Mouse (Mus musculus) heart, postnatal 0 days (tissue): ENCODE data around the gene Camta1. TPM values are rescaled to one million over a fixed set of nuclear protein-coding genes. Genes with fewer than 3 reads are reported as not detected.

Experiments used
- ATAC-seq: fragments of 200-750 bp; cut with Nextera tagmentation; 2 replicates; pipeline ENCODE4 v1.8.0; 2017; ENCODE audit warnings: low read depth, moderate number of reproducible peaks, moderate library complexity; ENCODE audit not compliant: insufficient read depth
- DNase-seq: peaks from one replicate; pipeline ENCODE4 v3.0.0-alpha.2; 2016; ENCODE audit warnings: low spot score
- H3K27ac ChIP-seq: fragments of 300-500 bp; sonication (generic); 2 replicates; pipeline ENCODE4 v1.5.1; 2014; ENCODE audit warnings: low read depth, mild to moderate bottlenecking
- H3K27me3 ChIP-seq: fragments of 300-500 bp; sonication (generic); 2 replicates; pipeline ENCODE4 v1.6.1; 2014; ENCODE audit warnings: low read length, mixed read lengths; ENCODE audit not compliant: control insufficient read depth, insufficient read depth
- H3K36me3 ChIP-seq: fragments of 300-500 bp; sonication (generic); replicated peaks from 2 replicates; pipeline ENCODE4 v1.6.1; 2014; ENCODE audit warnings: low read length, mixed read lengths; ENCODE audit not compliant: control insufficient read depth, insufficient read depth
- H3K4me1 ChIP-seq: fragments of 300-500 bp; sonication (generic); 2 replicates; pipeline ENCODE4 v1.6.1; 2014; ENCODE audit warnings: antibody characterized with exemption; ENCODE audit not compliant: control insufficient read depth, insufficient read depth
- H3K4me2 ChIP-seq: fragments of 300-500 bp; sonication (generic); 2 replicates; pipeline ENCODE4 v1.6.1; 2014; ENCODE audit warnings: low read depth, mild to moderate bottlenecking, low read length, moderate library complexity
- H3K4me3 ChIP-seq: fragments of 300-500 bp; sonication (generic); 2 replicates; pipeline ENCODE4 v1.5.1; 2014; ENCODE audit warnings: low read depth, low read length
- H3K9ac ChIP-seq: fragments of 300-500 bp; sonication (generic); replicated peaks from 2 replicates; pipeline ENCODE4 v1.6.1; 2014; ENCODE audit warnings: low read depth, low read length, mixed read lengths
- H3K9me3 ChIP-seq: fragments of 300-500 bp; sonication (generic); replicated peaks from 2 replicates; pipeline ENCODE4 v1.6.1; 2016; ENCODE audit warnings: low read length; ENCODE audit not compliant: control insufficient read depth
- CTCF ChIP-seq: IDR thresholded peaks from 2 replicates; pipeline ENCODE4 v1.5.1; 2016; ENCODE audit warnings: antibody characterized with exemption, control low read depth, low read depth
- EP300 ChIP-seq: IDR thresholded peaks from 2 replicates; pipeline ENCODE4 v1.6.1; 2016; ENCODE audit warnings: antibody characterized with exemption, low read depth
- WGBS: fragments of 180-500 bp; shearing (Covaris S2); extraction: QIAGEN DNeasy Blood & Tissue Kit; methylation state at CpG from one replicate; pipeline ENCODE4 v1.1.7; 2014; 5-methylcytosine and 5-hydroxymethylcytosine counted together
- polyA plus RNA-seq: library from polyadenylated mRNA; unstranded; fragments of >200 nt; fragmentation: Nextera tagmentation; extraction: Ambion mirVana; gene quantifications from 2 replicates; pipeline ENCODE4 v1.2.1, GENCODE M21; 2015
- total RNA-seq: library from RNA; depleted of rRNA; stranded (reverse); fragments of >200 nt; gene quantifications from 2 replicates; pipeline ENCODE4 v1.2.3, GENCODE M21; 2014; ENCODE audit warnings: low replicate concordance

Camta1 gene
- total and polyA plus RNA-seq, 2 experiments from 2014 or later, result 72.7 to 240 TPM

GRCm38 (mm10) chr4:151044037-151044943, 817.4 kb downstream of the Camta1 start, which contains the start of gene Per3:
Gene Per3 (minus strand): TSS chr4:151044665.
- TF ChIP-seq CTCF (no peak), EP300 (peak; percentile 62)
- Histone ChIP-seq H3K27me3 (no peaks in the 10 kb centered on the region), H3K4me1 (peaks cover 20% of the 10 kb centered on the region), H3K27ac (peak within 1 kb of the TSS; percentile 83), H3K36me3 (peaks cover 22% of the 10 kb centered on the region), H3K9ac (peak within 1 kb of the TSS; percentile 81), H3K4me3 (peak within 1 kb of the TSS; percentile 64), H3K9me3 (no peaks in the 10 kb centered on the region), H3K4me2 (peak within 1 kb of the TSS; percentile 99)
- peak; percentile 97 for ATAC-seq
- under 1% methylated on average over 71 of the region's 79 CpGs for WGBS
- peak; percentile 94 for DNase-seq

- no peak overlapping the region for H3K27ac ChIP-seq
- peaks cover 12% of the 10 kb centered on the region for H3K36me3 ChIP-seq
- H3K4me1 ChIP-seq, result peaks cover 20% of the 10 kb centered on the region
- WGBS, result 42% methylated on average over 5 of the region's 5 CpGs
- peak overlapping the region; percentile 64 for H3K4me3 ChIP-seq
- ATAC-seq, result no peak
- H3K27me3 ChIP-seq, result no peaks in the 10 kb centered on the region
- no peaks in the 10 kb centered on the region for H3K9me3 ChIP-seq
- TF ChIP-seq EP300, result no peak
- no peak for TF ChIP-seq CTCF
- peak overlapping the region; percentile 99 for H3K4me2 ChIP-seq
- no peak for DNase-seq
- peak overlapping the region; percentile 81; the same call in 1 of the 2 replicates for H3K9ac ChIP-seq
These were observed 818.4 kb downstream of the Camta1 start for GRCm38 (mm10) chr4:151043281-151043680.

- 46% methylated on average over 5 of the region's 5 CpGs for WGBS
- DNase-seq (no peak), ATAC-seq (no peak)
- H3K4me2 ChIP-seq, result peak overlapping the region; percentile 5
- no peaks in the 10 kb centered on the region for H3K27me3 ChIP-seq
- H3K9ac ChIP-seq, result no peak overlapping the region; the same call in 1 of the 2 replicates
- H3K4me3 ChIP-seq, result no peak overlapping the region
- no peak overlapping the region for H3K27ac ChIP-seq
- TF ChIP-seq CTCF, result no peak
- no peak for TF ChIP-seq EP300
- H3K36me3 ChIP-seq, result peaks cover 4% of the 10 kb centered on the region
- no peaks in the 10 kb centered on the region for H3K9me3 ChIP-seq
- peaks cover 20% of the 10 kb centered on the region for H3K4me1 ChIP-seq
These were observed 820.2 kb downstream of the Camta1 start for GRCm38 (mm10) chr4:151041506-151041905.

- Histone ChIP-seq H3K36me3 (peaks cover 8% of the 10 kb centered on the region), H3K27ac (no peak overlapping the region), H3K4me2 (no peak overlapping the region), H3K9me3 (no peaks in the 10 kb centered on the region), H3K4me1 (0 out of 2 replicates have a peak, but pooled peaks cover 5% of the 10 kb centered on the region), H3K4me3 (no peak overlapping the region), H3K27me3 (no peaks in the 10 kb centered on the region), H3K9ac (no peak overlapping the region)
- no peak for ATAC-seq
- TF ChIP-seq CTCF, result no peak
- TF ChIP-seq EP300, result no peak
- 86% methylated on average over 11 of the region's 11 CpGs for WGBS
- no peak for DNase-seq
These were observed 823.9 kb downstream of the Camta1 start for GRCm38 (mm10) chr4:151037800-151038199.

GRCm38 (mm10) chr4:151036521-151036920, 825.2 kb downstream of the Camta1 start:
- Histone ChIP-seq H3K4me3 (no peak overlapping the region), H3K27me3 (no peaks in the 10 kb centered on the region), H3K9me3 (no peaks in the 10 kb centered on the region), H3K9ac (no peak overlapping the region), H3K4me1 (0 out of 2 replicates have a peak, but pooled peaks cover 2% of the 10 kb centered on the region), H3K4me2 (no peak overlapping the region), H3K36me3 (peaks cover 8% of the 10 kb centered on the region), H3K27ac (no peak overlapping the region)
- no peak for TF ChIP-seq EP300
- TF ChIP-seq CTCF, result no peak
- DNase-seq, result no peak
- 80% methylated on average over 7 of the region's 7 CpGs for WGBS
- ATAC-seq, result no peak
